Mouse (Mus musculus): ENCODE measurements around the gene Gm42669. TPM values are rescaled to one million over a fixed set of nuclear protein-coding genes. Genes with fewer than 3 reads are reported as not detected.

Gm42669 gene
- polyA plus RNA-seq (2011; ENCODE audit: insufficient read length, low read depth, missing spikeins), result not detected in 2 replicates

DNA sequence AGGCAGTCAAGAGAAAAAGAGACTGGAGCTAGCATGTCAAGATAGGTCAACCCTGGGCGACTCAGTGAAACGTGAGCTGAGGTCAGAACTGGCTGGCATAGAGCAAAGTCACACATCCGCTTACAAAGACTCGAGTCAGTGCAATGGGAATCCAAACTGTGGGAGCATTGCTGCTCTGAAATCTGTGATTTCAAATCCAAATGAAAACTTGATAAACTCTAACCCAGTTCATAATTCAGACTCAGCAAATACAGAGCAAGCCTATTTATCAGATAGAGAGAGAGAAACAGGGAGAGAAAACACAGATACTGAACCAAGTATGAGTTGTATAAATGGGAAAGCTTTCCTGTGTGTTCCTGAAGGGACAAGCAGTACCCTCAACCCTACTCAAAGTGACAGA lies at the start of gene Gm42669:
Gene Gm42669 (plus strand): TSS at position 301 of the 400 bp plus-strand sequence.
- H3K4me3 ChIP-seq (ENCODE audit: insufficient read depth, low read length), result no peak within 1 kb of the TSS
- no peak within 1 kb of the TSS for H3K27ac ChIP-seq (ENCODE audit: insufficient read depth, low read length)
- H3K4me1 ChIP-seq (ENCODE audit: control insufficient read depth, insufficient read depth, low read length), result no peaks in the 10 kb centered on the region
- TF ChIP-seq CTCF (IDR thresholded peaks at IDR 0.05; ENCODE audit: borderline replicate concordance, insufficient read depth, low read length) (no peak), POLR2A (IDR thresholded peaks at IDR 0.05; ENCODE audit: low read depth, low read length) (no peak)

DNA sequence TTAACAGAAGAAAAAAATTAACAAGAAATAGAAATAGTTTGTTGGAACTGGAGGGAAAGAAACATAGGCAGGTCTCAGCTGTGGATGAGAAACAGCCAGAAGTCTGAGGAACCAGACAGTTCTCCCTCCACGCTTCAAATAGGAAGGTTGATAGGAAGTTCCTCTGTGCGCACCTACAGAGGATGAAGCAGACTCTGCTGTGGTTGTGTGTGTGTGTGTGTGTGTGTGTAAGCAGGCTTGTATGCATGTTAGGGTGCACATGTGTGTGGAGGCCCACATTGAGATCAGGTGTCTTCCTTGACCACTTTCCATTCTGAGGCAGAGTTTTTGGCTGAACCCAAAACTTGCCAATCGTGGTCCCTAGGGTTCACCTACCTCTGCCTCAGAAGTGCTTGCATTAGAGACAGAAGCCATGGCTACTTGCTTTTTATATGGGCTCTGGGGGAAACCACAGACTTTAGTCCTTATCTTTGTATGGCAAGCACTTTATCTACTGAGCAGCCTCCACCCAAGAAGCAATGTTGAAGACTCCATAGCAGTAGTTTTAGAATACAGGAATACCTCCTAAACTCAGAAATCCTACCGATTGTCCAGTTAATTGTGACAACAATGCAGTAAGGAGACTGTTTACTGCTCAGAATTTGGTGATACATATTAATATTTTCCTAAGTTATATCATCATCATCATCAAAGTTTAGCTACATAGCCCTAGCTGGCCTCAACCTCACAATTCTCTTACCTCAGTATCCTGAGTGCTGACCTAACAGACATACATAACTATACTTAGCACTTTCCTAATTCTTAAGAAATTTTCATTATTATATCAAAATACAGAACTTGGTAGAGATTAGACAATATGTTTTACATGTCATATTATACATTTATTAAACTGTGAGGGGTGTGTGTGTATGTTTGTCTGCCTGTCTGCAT lies 45.0 kb upstream of the Gm42669 start:
- Histone ChIP-seq H3K4me3 (ENCODE audit: insufficient read depth, low read length) (no peak overlapping the region), H3K4me1 (ENCODE audit: control insufficient read depth, insufficient read depth, low read length) (no peaks in the 10 kb centered on the region)
- TF ChIP-seq CTCF (IDR thresholded peaks at IDR 0.05; ENCODE audit: borderline replicate concordance, insufficient read depth, low read length) (no peak), POLR2A (IDR thresholded peaks at IDR 0.05; ENCODE audit: low read depth, low read length) (no peak)

DNA sequence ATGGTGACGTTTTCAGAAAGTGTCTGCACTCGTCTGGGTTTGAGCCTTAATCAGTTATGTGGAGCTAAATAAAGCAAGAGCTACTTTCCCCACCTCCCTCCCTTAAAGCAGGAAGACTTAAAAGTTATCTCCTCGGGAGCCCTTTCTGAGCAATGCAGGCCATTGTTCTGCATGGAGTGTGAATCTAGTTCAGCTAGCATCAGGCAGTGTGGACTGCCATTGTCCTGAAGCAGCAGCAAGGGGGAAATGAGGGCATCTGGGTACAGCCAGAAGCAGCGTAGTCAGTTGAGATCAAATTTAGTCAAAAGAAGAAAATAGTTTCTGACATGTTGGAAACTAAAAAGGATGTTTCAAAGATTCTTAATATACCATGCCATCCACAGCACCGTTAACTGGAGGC lies 40.9 kb upstream of the Gm42669 start:
- Histone ChIP-seq H3K4me3 (ENCODE audit: insufficient read depth, low read length) (no peak overlapping the region), H3K27ac (ENCODE audit: insufficient read depth, low read length) (no peak overlapping the region), H3K4me1 (ENCODE audit: control insufficient read depth, insufficient read depth, low read length) (no peaks in the 10 kb centered on the region)
- TF ChIP-seq POLR2A (IDR thresholded peaks at IDR 0.05; ENCODE audit: low read depth, low read length) (no peak), CTCF (IDR thresholded peaks at IDR 0.05; ENCODE audit: borderline replicate concordance, insufficient read depth, low read length) (no peak)

More for the DNA sequence above, 45.0 kb upstream of the Gm42669 start:
- H3K27ac ChIP-seq (ENCODE audit: insufficient read depth, low read length), result no peak overlapping the region

GRCm38 (mm10) chr5:107467098-107467497 lies 40.3 kb upstream of the Gm42669 start:
- TF ChIP-seq POLR2A (IDR thresholded peaks at IDR 0.05; ENCODE audit: low read depth, low read length) (no peak), CTCF (IDR thresholded peaks at IDR 0.05; ENCODE audit: borderline replicate concordance, insufficient read depth, low read length) (no peak)
- no peaks in the 10 kb centered on the region for H3K4me1 ChIP-seq (ENCODE audit: control insufficient read depth, insufficient read depth, low read length)
- H3K27ac ChIP-seq (ENCODE audit: insufficient read depth, low read length), result no peak overlapping the region

DNA sequence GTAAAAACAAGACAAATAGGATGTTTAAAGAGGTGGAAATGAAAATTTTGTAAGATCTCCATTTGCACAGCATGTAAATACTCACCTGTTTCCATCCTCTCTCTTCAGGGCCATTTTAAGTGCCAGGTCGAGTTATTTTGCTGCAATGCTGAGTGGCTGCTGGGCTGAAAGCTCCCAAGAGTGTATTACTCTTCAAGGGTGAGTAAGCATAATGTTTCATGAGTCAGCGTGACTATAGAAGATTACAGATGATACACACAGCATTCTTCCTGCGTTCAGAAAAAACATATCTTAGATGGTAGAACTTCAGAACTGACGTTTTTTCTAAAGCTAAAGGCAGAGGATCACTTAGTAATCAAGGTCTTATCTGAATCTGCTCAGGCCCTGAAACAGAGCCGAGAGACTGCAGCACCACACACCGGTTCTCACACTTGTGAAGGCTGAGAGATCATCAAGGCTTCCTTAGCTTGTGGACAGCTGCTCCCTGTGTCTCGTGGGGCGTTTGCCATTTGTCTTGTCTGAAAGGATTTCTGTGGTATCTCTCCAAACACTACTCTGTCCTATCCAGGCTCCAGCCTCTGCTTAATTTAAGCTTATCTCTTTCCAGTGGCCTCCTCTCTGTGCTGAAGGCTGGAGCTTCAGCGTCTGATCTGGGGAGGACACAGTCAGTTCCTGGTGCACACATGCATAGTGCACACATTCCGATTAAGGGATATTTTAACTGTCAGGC lies 36.7 kb upstream of the Gm42669 start:
- Histone ChIP-seq H3K4me3 (ENCODE audit: insufficient read depth, low read length) (no peak overlapping the region), H3K27ac (ENCODE audit: insufficient read depth, low read length) (no peak overlapping the region), H3K4me1 (ENCODE audit: control insufficient read depth, insufficient read depth, low read length) (no peaks in the 10 kb centered on the region)
- TF ChIP-seq POLR2A (IDR thresholded peaks at IDR 0.05; ENCODE audit: low read depth, low read length) (no peak), CTCF (IDR thresholded peaks at IDR 0.05; ENCODE audit: borderline replicate concordance, insufficient read depth, low read length) (no peak)

More at GRCm38 (mm10) chr5:107467098-107467497, 40.3 kb upstream of the Gm42669 start:
- H3K4me3 ChIP-seq (ENCODE audit: insufficient read depth, low read length), result no peak overlapping the region

DNA sequence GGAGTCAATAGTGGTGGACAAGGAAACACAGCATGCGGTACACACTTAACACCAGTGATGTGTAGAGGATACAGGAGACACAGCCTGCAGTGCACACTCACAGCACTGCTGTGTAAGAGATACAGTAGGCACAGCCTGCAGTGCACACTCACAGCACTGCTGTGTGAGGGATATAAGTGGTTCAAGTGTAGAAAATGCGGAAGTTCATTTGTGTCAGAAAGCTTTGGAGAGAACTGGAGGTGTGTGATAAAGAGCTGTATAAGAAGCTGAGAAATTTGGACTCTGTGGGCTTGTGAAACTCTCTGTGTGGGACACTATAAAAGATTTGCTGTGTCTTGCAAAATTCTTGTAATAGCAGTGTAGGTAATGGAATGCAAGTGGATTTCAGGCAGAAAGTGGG lies 27.2 kb upstream of the Gm42669 start:
- TF ChIP-seq CTCF (IDR thresholded peaks at IDR 0.05; ENCODE audit: borderline replicate concordance, insufficient read depth, low read length) (no peak), POLR2A (IDR thresholded peaks at IDR 0.05; ENCODE audit: low read depth, low read length) (no peak)
- Histone ChIP-seq H3K4me3 (ENCODE audit: insufficient read depth, low read length) (no peak overlapping the region), H3K4me1 (ENCODE audit: control insufficient read depth, insufficient read depth, low read length) (no peaks in the 10 kb centered on the region), H3K27ac (ENCODE audit: insufficient read depth, low read length) (no peak overlapping the region)

DNA sequence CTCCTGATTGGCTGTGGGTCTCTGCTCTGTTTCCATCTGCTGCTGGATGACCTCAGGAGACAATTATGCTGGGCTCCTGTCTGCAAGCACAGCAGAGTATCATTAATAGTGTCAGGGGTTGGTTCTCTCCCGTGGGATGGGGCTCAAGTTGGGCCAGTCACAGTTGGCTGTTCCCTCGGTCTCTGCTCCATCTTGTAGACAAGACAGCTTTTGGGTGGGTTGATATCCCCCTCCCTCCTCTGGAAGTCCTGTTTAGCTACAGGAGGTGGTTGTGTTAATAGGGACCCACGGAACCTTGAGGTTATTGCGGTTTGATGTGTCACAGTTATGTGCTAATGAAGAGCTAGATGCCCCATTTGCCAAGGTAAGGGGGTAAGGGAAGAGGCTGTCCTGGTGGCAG lies 18.4 kb upstream of the Gm42669 start:
- Histone ChIP-seq H3K4me3 (ENCODE audit: insufficient read depth, low read length) (no peak overlapping the region), H3K27ac (ENCODE audit: insufficient read depth, low read length) (no peak overlapping the region), H3K4me1 (ENCODE audit: control insufficient read depth, insufficient read depth, low read length) (peaks cover 5% of the 10 kb centered on the region)
- TF ChIP-seq POLR2A (IDR thresholded peaks at IDR 0.05; ENCODE audit: low read depth, low read length) (no peak), CTCF (IDR thresholded peaks at IDR 0.05; ENCODE audit: borderline replicate concordance, insufficient read depth, low read length) (no peak)

GRCm38 (mm10) chr5:107491036-107491435 lies 16.4 kb upstream of the Gm42669 start:
- Histone ChIP-seq H3K4me3 (ENCODE audit: insufficient read depth, low read length) (no peak overlapping the region), H3K27ac (ENCODE audit: insufficient read depth, low read length) (no peak overlapping the region), H3K4me1 (ENCODE audit: control insufficient read depth, insufficient read depth, low read length) (peaks cover 5% of the 10 kb centered on the region)

GRCm38 (mm10) chr5:107492471-107492870 lies 14.9 kb upstream of the Gm42669 start:
- TF ChIP-seq POLR2A (IDR thresholded peaks at IDR 0.05; ENCODE audit: low read depth, low read length) (no peak), CTCF (IDR thresholded peaks at IDR 0.05; ENCODE audit: borderline replicate concordance, insufficient read depth, low read length) (no peak)
- H3K4me3 ChIP-seq (ENCODE audit: insufficient read depth, low read length), result no peak overlapping the region
- H3K4me1 ChIP-seq (ENCODE audit: control insufficient read depth, insufficient read depth, low read length), result peaks cover 5% of the 10 kb centered on the region
- H3K27ac ChIP-seq (ENCODE audit: insufficient read depth, low read length), result no peak overlapping the region

More at GRCm38 (mm10) chr5:107491036-107491435, 16.4 kb upstream of the Gm42669 start:
- TF ChIP-seq POLR2A (IDR thresholded peaks at IDR 0.05; ENCODE audit: low read depth, low read length) (no peak), CTCF (IDR thresholded peaks at IDR 0.05; ENCODE audit: borderline replicate concordance, insufficient read depth, low read length) (no peak)
